Mouse (Mus musculus): ENCODE data around the gene Primpol.

DNA sequence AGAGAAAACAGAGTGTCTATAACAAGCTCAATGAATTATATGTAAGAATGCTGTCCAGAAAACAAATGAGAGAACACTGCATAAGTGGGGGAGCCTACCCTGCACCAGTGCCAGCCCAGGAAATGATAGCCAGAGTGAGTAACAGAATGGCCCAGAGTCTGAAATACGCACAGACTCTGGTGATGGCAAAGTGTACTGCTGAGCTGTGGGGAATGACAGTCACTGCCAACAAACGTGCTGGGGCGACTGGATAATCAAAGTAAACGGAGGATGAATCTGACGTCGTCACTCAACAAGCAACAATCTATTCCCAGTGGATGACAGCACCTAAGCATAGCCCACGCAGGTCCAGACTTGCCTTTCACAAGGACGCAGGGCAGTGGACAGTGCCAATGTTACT is 23.9 kb downstream of the Primpol start:
- TF ChIP-seq CTCF (IDR thresholded peaks at IDR 0.05; ENCODE audit: low read depth, low read length) (no peak), POLR2A (IDR thresholded peaks at IDR 0.05; ENCODE audit: extremely low read depth, insufficient read depth, low read length) (no peak)
